Mouse (Mus musculus) limb, embryonic 14.5 days (tissue): Measurements from ENCODE around the gene Fam187b. TPM values are rescaled to one million over a fixed set of nuclear protein-coding genes. Genes with fewer than 3 reads are reported as not detected.

Experiments
- ATAC-seq: fragments of 200-750 bp; cut with Nextera tagmentation; 2 replicates; pipeline ENCODE4 v1.8.0; 2017; ENCODE audit warnings: low read depth, moderate number of reproducible peaks, moderate TSS enrichment; ENCODE audit not compliant: low FRiP score
- DNase-seq: peaks from one replicate; pipeline ENCODE4 v3.0.0-alpha.2; 2015; ENCODE audit warnings: low spot score
- H3K27ac ChIP-seq: fragments of 300-500 bp; sonication (generic); replicated peaks from 2 replicates; pipeline ENCODE4 v1.5.1; 2014; ENCODE audit warnings: low read depth, mild to moderate bottlenecking, low read length, moderate library complexity, mixed read lengths
- H3K27me3 ChIP-seq: fragments of 300-500 bp; sonication (generic); 2 replicates; pipeline ENCODE4 v1.6.1; 2014; ENCODE audit warnings: low read length, mixed read lengths; ENCODE audit not compliant: control insufficient read depth, insufficient read depth
- H3K36me3 ChIP-seq: fragments of 300-500 bp; sonication (generic); 2 replicates; pipeline ENCODE4 v1.6.1; 2014; ENCODE audit warnings: mild to moderate bottlenecking, low read length, moderate library complexity, mixed read lengths; ENCODE audit not compliant: control insufficient read depth, insufficient read depth
- H3K4me1 ChIP-seq: fragments of 300-500 bp; sonication (generic); 2 replicates; pipeline ENCODE4 v1.6.1; 2014; ENCODE audit warnings: antibody characterized with exemption, low read length, mixed read lengths; ENCODE audit not compliant: control insufficient read depth, insufficient read depth
- H3K4me2 ChIP-seq: fragments of 300-500 bp; sonication (generic); replicated peaks from 2 replicates; pipeline ENCODE4 v1.6.1; 2014; ENCODE audit warnings: low read depth, mild to moderate bottlenecking, low read length, moderate library complexity; ENCODE audit not compliant: severe bottlenecking
- H3K4me3 ChIP-seq: fragments of 300-500 bp; sonication (generic); replicated peaks from 2 replicates; pipeline ENCODE4 v1.5.1; 2014; ENCODE audit warnings: low read length
- H3K9ac ChIP-seq: fragments of 300-500 bp; sonication (generic); 2 replicates; pipeline ENCODE4 v1.6.1; 2014; ENCODE audit warnings: mild to moderate bottlenecking, low read depth, low read length, moderate library complexity; ENCODE audit not compliant: severe bottlenecking
- H3K9me3 ChIP-seq: fragments of 300-500 bp; sonication (generic); 2 replicates; pipeline ENCODE4 v1.6.1; 2016; ENCODE audit warnings: low read length; ENCODE audit not compliant: control insufficient read depth
- POLR2A ChIP-seq: fragments of 200-500 bp; IDR thresholded peaks from 2 replicates; pipeline ENCODE4 v1.8.0; 2012; ENCODE audit warnings: inconsistent platforms, mild to moderate bottlenecking, moderate library complexity, borderline replicate concordance; ENCODE audit not compliant: insufficient read depth, insufficient read length; ENCODE audit errors: extremely low read depth
- WGBS: fragments of 180-500 bp; shearing (Covaris S2); extraction: QIAGEN DNeasy Blood & Tissue Kit; methylation state at CpG from one replicate; pipeline ENCODE4 v1.1.7; 2014; 5-methylcytosine and 5-hydroxymethylcytosine counted together
- polyA plus RNA-seq, 2 experiments: library from polyadenylated mRNA; depleted of rRNA in 1 of 2; stranded (reverse) in 1 of 2; unstranded in 1 of 2; fragments of >200 nt; fragmentation: Nextera tagmentation in 1 of 2; extraction: Ambion mirVana in 1 of 2; gene quantifications; 2 replicates each; pipeline versions ENCODE4 v1.2.1 to v1.2.3; 2012 to 2014

Gene Fam187b
- polyA plus RNA-seq, 2 experiments: 1.1 to 1.4 TPM

DNA sequence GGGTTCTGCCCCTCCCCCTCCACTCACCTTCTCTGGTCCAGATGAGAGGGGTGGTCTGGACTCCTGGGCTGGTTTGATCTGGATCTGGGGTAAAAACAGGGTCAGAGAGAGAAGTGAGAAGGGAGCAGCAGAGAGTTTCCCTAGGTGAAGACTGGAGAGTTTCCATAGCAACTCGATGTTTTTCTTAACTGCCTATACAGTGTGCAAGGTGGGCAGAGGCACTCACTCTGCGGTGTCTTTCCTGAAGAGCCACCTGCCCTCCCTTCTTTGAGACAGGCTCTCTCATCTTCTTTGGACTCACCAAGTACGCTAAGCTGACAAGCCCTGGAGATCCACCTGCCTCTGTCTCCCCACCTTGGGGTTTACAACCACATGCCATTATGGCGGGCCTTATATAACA lies 65.4 kb downstream of the Fam187b start:
- ATAC-seq (no peak), DNase-seq (no peak)
- WGBS: 77% methylated on average over 4 of the region's 4 CpGs
- Histone ChIP-seq H3K9me3 (no peaks in the 10 kb centered on the region), H3K27ac (no peak overlapping the region), H3K36me3 (no peaks in the 10 kb centered on the region), H3K4me1 (0 out of 2 replicates have a peak, but pooled peaks cover 2% of the 10 kb centered on the region), H3K9ac (no peak overlapping the region), H3K4me3 (no peak overlapping the region), H3K4me2 (no peak overlapping the region), H3K27me3 (peaks cover 24% of the 10 kb centered on the region)
- no peak for TF ChIP-seq POLR2A

Other genes with a start within 250 kb of the Fam187b start
- gene Tmem147, start 244.2 kb upstream of the Fam187b start, polyA plus RNA-seq (2012; rRNA removed): 178 and 233 TPM in 2 replicates
- gene Tmem147, start 244.2 kb upstream of the Fam187b start, polyA plus RNA-seq (2014; fragmentation: Nextera tagmentation; extraction: Ambion mirVana): 221 and 231 TPM in 2 replicates
- not detected in 2 replicates for gene Gapdhs, start 230.1 kb upstream of the Fam187b start, polyA plus RNA-seq (2012; rRNA removed)
- 0.75 TPM in 1 of 2 replicates, not detected in the other for gene Gapdhs, start 230.1 kb upstream of the Fam187b start, polyA plus RNA-seq (2014; fragmentation: Nextera tagmentation; extraction: Ambion mirVana)
- 15.1 and 28.4 TPM in 2 replicates for gene Sbsn, start 222.3 kb upstream of the Fam187b start, polyA plus RNA-seq (2012; rRNA removed)
- gene Sbsn, start 222.3 kb upstream of the Fam187b start, polyA plus RNA-seq (2014; fragmentation: Nextera tagmentation; extraction: Ambion mirVana): 21.3 and 38.7 TPM in 2 replicates
- 124 and 151 TPM in 2 replicates for gene Dmkn, start 210.0 kb upstream of the Fam187b start, polyA plus RNA-seq (2012; rRNA removed)
- 168 and 289 TPM in 2 replicates for gene Dmkn, start 210.0 kb upstream of the Fam187b start, polyA plus RNA-seq (2014; fragmentation: Nextera tagmentation; extraction: Ambion mirVana)
- gene Krtdap, start 185.9 kb upstream of the Fam187b start, polyA plus RNA-seq (2012; rRNA removed): 290 and 318 TPM in 2 replicates
- gene Krtdap, start 185.9 kb upstream of the Fam187b start, polyA plus RNA-seq (2014; fragmentation: Nextera tagmentation; extraction: Ambion mirVana): 833 and 1,442 TPM in 2 replicates
- 0.12 and 0.18 TPM in 2 replicates for gene Ffar2, start 150.0 kb upstream of the Fam187b start, polyA plus RNA-seq (2012; rRNA removed)
- 0.44 TPM in 1 of 2 replicates, not detected in the other for gene Ffar2, start 150.0 kb upstream of the Fam187b start, polyA plus RNA-seq (2014; fragmentation: Nextera tagmentation; extraction: Ambion mirVana)
- not detected in 2 replicates for gene Ffar3, start 117.6 kb upstream of the Fam187b start, polyA plus RNA-seq (2012; rRNA removed)
- gene Ffar3, start 117.6 kb upstream of the Fam187b start, polyA plus RNA-seq (2014; fragmentation: Nextera tagmentation; extraction: Ambion mirVana): not detected in 2 replicates
- gene Ffar1, start 112.2 kb upstream of the Fam187b start, polyA plus RNA-seq (2012; rRNA removed): 0.01 and 0.03 TPM in 2 replicates
- not detected in 2 replicates for gene Ffar1, start 112.2 kb upstream of the Fam187b start, polyA plus RNA-seq (2014; fragmentation: Nextera tagmentation; extraction: Ambion mirVana)
- gene Cd22, start 93.4 kb upstream of the Fam187b start, polyA plus RNA-seq (2012; rRNA removed): 0.09 and 0.11 TPM in 2 replicates
- gene Cd22, start 93.4 kb upstream of the Fam187b start, polyA plus RNA-seq (2014; fragmentation: Nextera tagmentation; extraction: Ambion mirVana): 0.10 TPM in 1 of 2 replicates, not detected in the other
- 1.2 and 2.4 TPM in 2 replicates for gene Mag, start 58.9 kb upstream of the Fam187b start, polyA plus RNA-seq (2012; rRNA removed)
- 0.35 and 1.2 TPM in 2 replicates for gene Mag, start 58.9 kb upstream of the Fam187b start, polyA plus RNA-seq (2014; fragmentation: Nextera tagmentation; extraction: Ambion mirVana)
- gene Hamp2, start 49.1 kb upstream of the Fam187b start, polyA plus RNA-seq (2012; rRNA removed): 0.55 TPM in 1 of 2 replicates, not detected in the other
- gene Hamp2, start 49.1 kb upstream of the Fam187b start, polyA plus RNA-seq (2014; fragmentation: Nextera tagmentation; extraction: Ambion mirVana): not detected in 2 replicates
- 0.23 TPM in 1 of 2 replicates, not detected in the other for gene Hamp, start 29.8 kb upstream of the Fam187b start, polyA plus RNA-seq (2012; rRNA removed)
- gene Hamp, start 29.8 kb upstream of the Fam187b start, polyA plus RNA-seq (2014; fragmentation: Nextera tagmentation; extraction: Ambion mirVana): not detected in 2 replicates
- gene Usf2, start 17.0 kb upstream of the Fam187b start, polyA plus RNA-seq (2012; rRNA removed): 150 and 169 TPM in 2 replicates
- 24.0 and 24.5 TPM in 2 replicates for gene Usf2, start 17.0 kb upstream of the Fam187b start, polyA plus RNA-seq (2014; fragmentation: Nextera tagmentation; extraction: Ambion mirVana)
- gene Lsr, start 326 bp upstream of the Fam187b start, polyA plus RNA-seq (2012; rRNA removed): 24.3 and 32.3 TPM in 2 replicates
- gene Lsr, start 326 bp upstream of the Fam187b start, polyA plus RNA-seq (2014; fragmentation: Nextera tagmentation; extraction: Ambion mirVana): 29.4 and 29.9 TPM in 2 replicates
- 17.4 and 20.5 TPM in 2 replicates for gene Fxyd5, start 68.7 kb downstream of the Fam187b start, polyA plus RNA-seq (2012; rRNA removed)
- gene Fxyd5, start 68.7 kb downstream of the Fam187b start, polyA plus RNA-seq (2014; fragmentation: Nextera tagmentation; extraction: Ambion mirVana): 28.8 and 31.3 TPM in 2 replicates
- 14.9 and 19.3 TPM in 2 replicates for gene Fxyd7, start 77.7 kb downstream of the Fam187b start, polyA plus RNA-seq (2012; rRNA removed)
- 15.3 and 16.2 TPM in 2 replicates for gene Fxyd7, start 77.7 kb downstream of the Fam187b start, polyA plus RNA-seq (2014; fragmentation: Nextera tagmentation; extraction: Ambion mirVana)
- gene Fxyd1, start 83.4 kb downstream of the Fam187b start, polyA plus RNA-seq (2012; rRNA removed): 92.6 and 103 TPM in 2 replicates
- gene Fxyd1, start 83.4 kb downstream of the Fam187b start, polyA plus RNA-seq (2014; fragmentation: Nextera tagmentation; extraction: Ambion mirVana): 95.6 and 101 TPM in 2 replicates
- gene Lgi4, start 85.6 kb downstream of the Fam187b start, polyA plus RNA-seq (2012; rRNA removed): 2.0 and 2.8 TPM in 2 replicates
- gene Lgi4, start 85.6 kb downstream of the Fam187b start, polyA plus RNA-seq (2014; fragmentation: Nextera tagmentation; extraction: Ambion mirVana): 0.39 and 1.1 TPM in 2 replicates
- gene Fxyd3, start 102.9 kb downstream of the Fam187b start, polyA plus RNA-seq (2012; rRNA removed): 39.8 and 45.9 TPM in 2 replicates
- gene Fxyd3, start 102.9 kb downstream of the Fam187b start, polyA plus RNA-seq (2014; fragmentation: Nextera tagmentation; extraction: Ambion mirVana): 68.9 and 79.5 TPM in 2 replicates
- gene Hpn, start 141.5 kb downstream of the Fam187b start, polyA plus RNA-seq (2012; rRNA removed): 5.5 and 6.6 TPM in 2 replicates
- 2.5 and 3.1 TPM in 2 replicates for gene Hpn, start 141.5 kb downstream of the Fam187b start, polyA plus RNA-seq (2014; fragmentation: Nextera tagmentation; extraction: Ambion mirVana)
- 15.0 and 16.4 TPM in 2 replicates for gene Scn1b, start 153.2 kb downstream of the Fam187b start, polyA plus RNA-seq (2012; rRNA removed)
- 6.1 and 6.5 TPM in 2 replicates for gene Scn1b, start 153.2 kb downstream of the Fam187b start, polyA plus RNA-seq (2014; fragmentation: Nextera tagmentation; extraction: Ambion mirVana)
- 157 and 216 TPM in 2 replicates for gene Gramd1a, start 182.1 kb downstream of the Fam187b start, polyA plus RNA-seq (2012; rRNA removed)
- gene Gramd1a, start 182.1 kb downstream of the Fam187b start, polyA plus RNA-seq (2014; fragmentation: Nextera tagmentation; extraction: Ambion mirVana): 59.8 and 83.0 TPM in 2 replicates